Mouse (Mus musculus) neural tube, embryonic 11.5 days (tissue): Measurements from ENCODE around the gene Mical1. TPM values are rescaled to one million over a fixed set of nuclear protein-coding genes. Genes with fewer than 3 reads are reported as not detected.

ENCODE experiments used
- ATAC-seq: fragments of 200-750 bp; cut with Nextera tagmentation; 2 replicates; pipeline ENCODE4 v1.8.0; 2017; ENCODE audit warnings: moderate number of reproducible peaks, mild to moderate bottlenecking, moderate TSS enrichment, moderate library complexity; ENCODE audit not compliant: insufficient read depth, low FRiP score, low TSS enrichment
- DNase-seq: peaks from one replicate; pipeline ENCODE4 v3.0.0-alpha.2; 2015; ENCODE audit warnings: low spot score
- H3K27ac ChIP-seq: fragments of 300-500 bp; sonication (generic); 2 replicates; pipeline ENCODE4 v1.5.1; 2014; ENCODE audit warnings: low read depth, mild to moderate bottlenecking, low read length
- H3K27me3 ChIP-seq: fragments of 300-500 bp; sonication (generic); 2 replicates; pipeline ENCODE4 v1.6.1; 2014; ENCODE audit warnings: mild to moderate bottlenecking, low read length, mixed read lengths; ENCODE audit not compliant: control insufficient read depth, insufficient read depth
- H3K36me3 ChIP-seq: fragments of 300-500 bp; sonication (generic); 2 replicates; pipeline ENCODE4 v1.6.1; 2014; ENCODE audit warnings: mild to moderate bottlenecking, low read length, moderate library complexity, mixed read lengths; ENCODE audit not compliant: control insufficient read depth, insufficient read depth
- H3K4me1 ChIP-seq: fragments of 300-500 bp; sonication (generic); 2 replicates; pipeline ENCODE4 v1.6.1; 2014; ENCODE audit warnings: low read length, mixed read lengths; ENCODE audit not compliant: control insufficient read depth, insufficient read depth
- H3K4me2 ChIP-seq: fragments of 300-500 bp; sonication (generic); 2 replicates; pipeline ENCODE4 v1.6.1; 2014; ENCODE audit warnings: low read depth, mild to moderate bottlenecking, moderate library complexity
- H3K4me3 ChIP-seq: fragments of 300-500 bp; sonication (generic); 2 replicates; pipeline ENCODE4 v1.5.1; 2014; ENCODE audit warnings: low read depth, low read length
- H3K9ac ChIP-seq: fragments of 300-500 bp; sonication (generic); 2 replicates; pipeline ENCODE4 v1.6.1; 2014; ENCODE audit warnings: mild to moderate bottlenecking, low read length
- H3K9me3 ChIP-seq: fragments of 300-500 bp; sonication (generic); 2 replicates; pipeline ENCODE4 v1.6.1; 2016; ENCODE audit warnings: low read length; ENCODE audit not compliant: control insufficient read depth
- WGBS: fragments of 180-500 bp; shearing (Covaris S2); extraction: QIAGEN DNeasy Blood & Tissue Kit; methylation state at CpG from one replicate; pipeline ENCODE4 v1.1.7; 2014; 5-methylcytosine and 5-hydroxymethylcytosine counted together
- polyA plus RNA-seq: library from polyadenylated mRNA; unstranded; fragments of >200 nt; fragmentation: Nextera tagmentation; extraction: Ambion mirVana; gene quantifications from 2 replicates; pipeline ENCODE4 v1.2.1, GENCODE M21; 2014

Gene Mical1
- polyA plus RNA-seq, 1 experiment from 2014 or later = 34.9 TPM

- DNase-seq (no peak), ATAC-seq (no peak)
- H3K9me3 ChIP-seq = no peaks in the 10 kb centered on the region
- H3K4me3 ChIP-seq = no peak overlapping the region
- H3K9ac ChIP-seq = no peak overlapping the region
- 91% methylated on average over 16 of the region's 16 CpGs for WGBS
- H3K4me1 ChIP-seq = peaks cover 11% of the 10 kb centered on the region
- no peak overlapping the region for H3K27ac ChIP-seq
- H3K36me3 ChIP-seq = peaks cover 15% of the 10 kb centered on the region
- no peaks in the 10 kb centered on the region for H3K27me3 ChIP-seq
- H3K4me2 ChIP-seq = no peak overlapping the region
Measured at GRCm38 (mm10) chr10:41485778-41486177, 9.7 kb downstream of the Mical1 start.

- H3K9ac ChIP-seq = no peak overlapping the region
- WGBS = 89% methylated on average over 13 of the region's 14 CpGs
- H3K4me2 ChIP-seq = no peak overlapping the region
- ATAC-seq (no peak), DNase-seq (no peak)
- H3K36me3 ChIP-seq = peaks cover 15% of the 10 kb centered on the region
- H3K9me3 ChIP-seq = no peaks in the 10 kb centered on the region
- no peak overlapping the region for H3K27ac ChIP-seq
- no peak overlapping the region for H3K4me3 ChIP-seq
- no peaks in the 10 kb centered on the region for H3K27me3 ChIP-seq
- H3K4me1 ChIP-seq = peaks cover 11% of the 10 kb centered on the region
Measured at GRCm38 (mm10) chr10:41486506-41487170, 10.5 kb downstream of the Mical1 start.

- H3K4me1 ChIP-seq = peaks cover 11% of the 10 kb centered on the region
- DNase-seq (no peak), ATAC-seq (no peak)
- 45% methylated on average over 7 of the region's 7 CpGs for WGBS
- no peak overlapping the region for H3K27ac ChIP-seq
- H3K9me3 ChIP-seq = no peaks in the 10 kb centered on the region
- H3K4me2 ChIP-seq = peak overlapping the region; percentile 98
- peak overlapping the region; percentile 59 for H3K4me3 ChIP-seq
- H3K27me3 ChIP-seq = no peaks in the 10 kb centered on the region
- H3K9ac ChIP-seq = peak overlapping the region; percentile 62; the same call in 1 of the 2 replicates
- H3K36me3 ChIP-seq = peaks cover 12% of the 10 kb centered on the region; the same call in 1 of the 2 replicates
Measured at GRCm38 (mm10) chr10:41488877-41489276, 12.8 kb downstream of the Mical1 start.

GRCm38 (mm10) chr10:41489294-41489693 is 13.2 kb downstream of the Mical1 start:
- Histone ChIP-seq H3K9me3 (no peaks in the 10 kb centered on the region), H3K4me1 (peaks cover 11% of the 10 kb centered on the region), H3K4me2 (peak overlapping the region; percentile 98), H3K4me3 (peak overlapping the region; percentile 59), H3K9ac (peak overlapping the region; percentile 62), H3K36me3 (peaks cover 12% of the 10 kb centered on the region; the same call in 1 of the 2 replicates), H3K27ac (no peak overlapping the region), H3K27me3 (no peaks in the 10 kb centered on the region)
- DNase-seq = no peak
- no peak for ATAC-seq
- WGBS = 31% methylated on average over 8 of the region's 8 CpGs

- H3K27ac ChIP-seq = no peak within 1 kb of the TSS
- WGBS = under 1% methylated on average over 50 of the region's 50 CpGs
Measured at GRCm38 (mm10) chr10:41489708-41490517, 13.8 kb downstream of the Mical1 start, which contains the start of the genes Smpd2 and Ppil6. TSS of gene Smpd2 (minus strand) at chr10:41490369. TSS of gene Ppil6 (plus strand) at chr10:41490439.

GRCm38 (mm10) chr10:41490518-41490873 is 14.4 kb downstream of the Mical1 start:
- no peaks in the 10 kb centered on the region for H3K9me3 ChIP-seq
- H3K27ac ChIP-seq = no peak overlapping the region
- peak overlapping the region; percentile 98 for H3K4me2 ChIP-seq
- under 1% methylated on average over 29 of the region's 29 CpGs for WGBS
- H3K36me3 ChIP-seq = peaks cover 10% of the 10 kb centered on the region; the same call in 1 of the 2 replicates
- DNase-seq = no peak
- H3K27me3 ChIP-seq = no peaks in the 10 kb centered on the region
- peak overlapping the region; percentile 62 for H3K9ac ChIP-seq
- peaks cover 11% of the 10 kb centered on the region for H3K4me1 ChIP-seq
- H3K4me3 ChIP-seq = peak overlapping the region; percentile 59
- peak; percentile 61 for ATAC-seq

More at GRCm38 (mm10) chr10:41489708-41490517, 13.8 kb downstream of the Mical1 start, which contains the start of the genes Smpd2 and Ppil6:
- Histone ChIP-seq H3K36me3 (peaks cover 12% of the 10 kb centered on the region; the same call in 1 of the 2 replicates), H3K27me3 (no peaks in the 10 kb centered on the region), H3K4me2 (peak within 1 kb of the TSS; percentile 98), H3K4me1 (peaks cover 11% of the 10 kb centered on the region), H3K9me3 (no peaks in the 10 kb centered on the region), H3K4me3 (peak within 1 kb of the TSS; percentile 59), H3K9ac (peak within 1 kb of the TSS; percentile 62)
- peak; percentile 97 for DNase-seq
- ATAC-seq = peak; percentile 97

- no peak for ATAC-seq
- Histone ChIP-seq H3K36me3 (peaks cover 7% of the 10 kb centered on the region; the same call in 1 of the 2 replicates), H3K4me1 (peaks cover 11% of the 10 kb centered on the region), H3K9me3 (no peaks in the 10 kb centered on the region), H3K27ac (no peak overlapping the region), H3K4me3 (no peak overlapping the region), H3K4me2 (no peak overlapping the region), H3K9ac (no peak overlapping the region), H3K27me3 (no peaks in the 10 kb centered on the region)
- WGBS = 63% methylated on average over 4 of the region's 4 CpGs
- DNase-seq = no peak
Measured at GRCm38 (mm10) chr10:41491111-41491510, 15.0 kb downstream of the Mical1 start.

GRCm38 (mm10) chr10:41500941-41501340 is 24.8 kb downstream of the Mical1 start:
- Histone ChIP-seq H3K27me3 (no peaks in the 10 kb centered on the region), H3K9me3 (no peaks in the 10 kb centered on the region), H3K4me1 (no peaks in the 10 kb centered on the region), H3K36me3 (no peaks in the 10 kb centered on the region), H3K4me3 (no peak overlapping the region), H3K9ac (no peak overlapping the region), H3K4me2 (no peak overlapping the region), H3K27ac (no peak overlapping the region)
- 73% methylated on average over 4 of the region's 4 CpGs for WGBS
- ATAC-seq (no peak), DNase-seq (no peak)
